Mouse (Mus musculus): ENCODE data around the gene Gm13697. TPM values are rescaled to one million over a fixed set of nuclear protein-coding genes. Genes with fewer than 3 reads are reported as not detected.
"Not testable (repeated sequence)": the region's sequence is repeated elsewhere in the genome, so short reads cannot be mapped to it uniquely, and the experiment has no call there.

Gene Gm13697
- polyA plus RNA-seq, 1 experiment from 2014 or later = not detected

DNA sequence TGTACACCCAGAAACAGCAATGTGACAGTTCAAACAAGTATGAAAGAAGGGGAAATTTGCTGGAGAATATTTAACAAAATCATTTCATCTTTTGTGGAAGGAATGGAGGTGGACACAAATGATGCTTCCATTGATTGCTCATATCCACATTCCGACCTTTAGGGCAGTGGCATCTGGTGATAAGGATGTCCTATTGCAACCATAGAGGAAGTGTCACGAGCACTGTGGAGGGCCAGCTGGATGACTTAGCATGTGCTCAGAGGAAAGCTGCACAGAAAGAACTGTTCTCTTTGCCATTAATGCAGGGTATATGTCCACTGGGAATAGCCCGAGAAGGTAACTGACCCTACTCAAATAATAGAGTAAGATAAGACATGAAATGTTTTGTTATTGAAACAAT, 25.3 kb downstream of the Gm13697 start:
- ATAC-seq (replicated peaks) = no peak
- 86% methylated on average over 3 of the region's 3 CpGs for WGBS

GRCm38 (mm10) chr2:84014572-84014971, 30.0 kb downstream of the Gm13697 start:
- Histone ChIP-seq H3K27ac (no peak overlapping the region), H3K4me3 (no peak overlapping the region), H3K4me1 (no peaks in the 10 kb centered on the region), H3K27me3 (replicated peaks) (no peaks in the 10 kb centered on the region), H3K9ac (no peak overlapping the region), H3K9me3 (no peaks in the 10 kb centered on the region), H3K36me3 (replicated peaks) (no peaks in the 10 kb centered on the region), H3K4me2 (no peak overlapping the region)
- no peak for ATAC-seq (replicated peaks)
- WGBS = 85% methylated on average over 6 of the region's 6 CpGs

More for the DNA sequence above, 25.3 kb downstream of the Gm13697 start:
- no peak overlapping the region for H3K9ac ChIP-seq
- H3K9me3 ChIP-seq = no peaks in the 10 kb centered on the region
- no peaks in the 10 kb centered on the region for H3K36me3 ChIP-seq (replicated peaks)
- no peak overlapping the region for H3K27ac ChIP-seq
- no peak overlapping the region for H3K4me3 ChIP-seq
- no peaks in the 10 kb centered on the region for H3K27me3 ChIP-seq (replicated peaks)
- no peak overlapping the region for H3K4me2 ChIP-seq
- no peaks in the 10 kb centered on the region for H3K4me1 ChIP-seq

DNA sequence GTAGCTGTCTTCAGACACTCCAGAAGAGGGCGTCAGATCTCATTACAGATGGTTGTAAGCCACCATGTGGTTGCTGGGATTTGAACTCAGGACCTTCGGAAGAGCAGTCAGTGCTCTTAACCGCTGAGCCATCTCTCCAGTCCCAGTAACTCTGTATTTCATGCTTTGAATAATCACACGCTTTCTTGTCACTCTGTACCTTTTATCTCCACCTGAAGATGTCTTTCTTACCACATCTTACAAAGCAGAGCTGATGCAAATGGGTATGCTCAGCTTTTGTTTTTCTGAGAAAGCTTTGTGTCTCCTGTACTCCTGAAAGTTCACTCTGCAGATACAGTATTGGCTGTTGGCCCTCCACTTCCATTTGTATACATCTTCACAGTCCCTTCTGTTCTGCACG, 31.7 kb downstream of the Gm13697 start:
- not testable (repeated sequence) for H3K4me2 ChIP-seq; H3K36me3 ChIP-seq (replicated peaks); ATAC-seq (replicated peaks); H3K9ac ChIP-seq; H3K4me3 ChIP-seq; H3K9me3 ChIP-seq; H3K27me3 ChIP-seq (replicated peaks); H3K4me1 ChIP-seq; H3K27ac ChIP-seq
- WGBS = 80% methylated on average over 5 of the region's 5 CpGs

- Histone ChIP-seq H3K4me2 (no peak overlapping the region), H3K4me3 (no peak overlapping the region), H3K4me1 (no peaks in the 10 kb centered on the region), H3K27me3 (replicated peaks) (no peaks in the 10 kb centered on the region), H3K36me3 (replicated peaks) (no peaks in the 10 kb centered on the region), H3K9me3 (no peaks in the 10 kb centered on the region), H3K9ac (no peak overlapping the region), H3K27ac (no peak overlapping the region)
- ATAC-seq (replicated peaks) = no peak
- WGBS = 86% methylated on average over 3 of the region's 3 CpGs
Measured at GRCm38 (mm10) chr2:84018330-84018729, 33.8 kb downstream of the Gm13697 start.

DNA sequence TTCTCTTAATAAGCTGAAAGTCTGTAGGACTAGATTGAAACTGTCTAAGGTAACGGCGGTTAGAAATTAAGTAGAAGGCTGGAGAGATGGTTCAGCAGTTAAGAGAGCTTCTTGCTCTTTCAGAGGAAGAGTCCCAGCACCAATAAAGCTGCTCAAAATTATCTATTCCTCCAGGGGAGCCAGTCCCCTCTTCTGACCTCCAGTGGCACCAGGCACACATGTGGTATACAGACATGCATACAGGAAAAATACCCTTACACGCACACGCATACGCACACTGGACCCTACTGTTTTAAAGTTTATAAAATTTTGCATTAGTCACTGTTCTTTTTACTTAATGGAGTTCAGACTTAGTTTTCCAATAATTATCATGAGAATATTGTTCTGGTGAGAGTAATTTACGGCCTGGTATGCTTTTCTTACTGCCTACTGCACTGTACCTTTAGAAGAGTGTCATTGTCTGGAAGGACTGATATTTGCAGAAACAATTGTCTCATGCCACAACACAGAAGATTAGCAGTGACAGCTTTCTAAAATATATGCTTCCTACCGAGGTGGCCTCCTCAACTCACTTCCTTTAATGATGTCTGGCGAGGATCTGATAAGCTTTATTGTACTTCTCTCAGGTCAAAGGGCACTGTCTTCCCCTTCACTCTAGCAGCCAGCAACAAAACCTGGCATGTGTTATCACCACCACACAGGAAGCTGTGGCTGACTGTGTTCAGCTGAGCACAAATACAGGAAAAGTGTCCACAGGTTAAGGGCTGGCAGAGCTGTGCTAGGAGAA, 35.2 kb downstream of the Gm13697 start:
- no peak overlapping the region for H3K4me3 ChIP-seq
- H3K27me3 ChIP-seq (replicated peaks) = no peaks in the 10 kb centered on the region
- H3K36me3 ChIP-seq (replicated peaks) = no peaks in the 10 kb centered on the region
- no peaks in the 10 kb centered on the region for H3K4me1 ChIP-seq
- no peak for ATAC-seq (replicated peaks)
- no peak overlapping the region for H3K9ac ChIP-seq
- WGBS = 76% methylated on average over 8 of the region's 8 CpGs
- no peak overlapping the region for H3K27ac ChIP-seq
- no peaks in the 10 kb centered on the region for H3K9me3 ChIP-seq
- H3K4me2 ChIP-seq = no peak overlapping the region

GRCm38 (mm10) chr2:84021930-84022329, 37.4 kb downstream of the Gm13697 start:
- H3K4me2 ChIP-seq = no peak overlapping the region
- H3K27me3 ChIP-seq (replicated peaks) = no peaks in the 10 kb centered on the region
- no peak overlapping the region for H3K9ac ChIP-seq
- no peak overlapping the region for H3K27ac ChIP-seq
- H3K9me3 ChIP-seq = no peaks in the 10 kb centered on the region
- H3K36me3 ChIP-seq (replicated peaks) = no peaks in the 10 kb centered on the region
- no peak overlapping the region for H3K4me3 ChIP-seq
- no peak for ATAC-seq (replicated peaks)
- WGBS = 82% methylated on average over 2 of the region's 2 CpGs
- H3K4me1 ChIP-seq = no peaks in the 10 kb centered on the region

DNA sequence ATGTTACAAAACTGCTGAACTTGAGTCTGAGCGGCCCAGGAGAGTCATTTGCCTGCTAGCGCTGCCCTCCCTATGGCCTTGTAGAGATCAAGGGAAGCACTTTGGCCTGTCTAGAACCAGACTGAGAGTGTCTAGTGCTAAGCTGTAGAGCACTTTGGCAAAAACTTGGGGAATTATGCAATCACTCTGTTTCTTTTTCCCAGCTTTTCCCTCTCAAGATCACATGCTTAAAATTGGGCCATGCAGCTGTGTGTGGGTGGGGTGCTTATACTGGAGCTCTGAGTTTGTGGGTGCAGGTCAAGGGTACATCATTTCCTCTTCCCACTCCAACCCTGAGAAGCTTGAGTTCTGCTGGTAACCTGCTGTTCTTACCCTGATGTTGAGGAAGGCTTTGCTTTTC, 38.4 kb downstream of the Gm13697 start:
- Histone ChIP-seq H3K9ac (no peak overlapping the region), H3K9me3 (no peaks in the 10 kb centered on the region), H3K4me1 (no peaks in the 10 kb centered on the region), H3K36me3 (replicated peaks) (no peaks in the 10 kb centered on the region), H3K4me3 (no peak overlapping the region), H3K27me3 (replicated peaks) (no peaks in the 10 kb centered on the region), H3K4me2 (no peak overlapping the region), H3K27ac (no peak overlapping the region)
- no peak for ATAC-seq (replicated peaks)
- WGBS = 89% methylated on average over 2 of the region's 2 CpGs

DNA sequence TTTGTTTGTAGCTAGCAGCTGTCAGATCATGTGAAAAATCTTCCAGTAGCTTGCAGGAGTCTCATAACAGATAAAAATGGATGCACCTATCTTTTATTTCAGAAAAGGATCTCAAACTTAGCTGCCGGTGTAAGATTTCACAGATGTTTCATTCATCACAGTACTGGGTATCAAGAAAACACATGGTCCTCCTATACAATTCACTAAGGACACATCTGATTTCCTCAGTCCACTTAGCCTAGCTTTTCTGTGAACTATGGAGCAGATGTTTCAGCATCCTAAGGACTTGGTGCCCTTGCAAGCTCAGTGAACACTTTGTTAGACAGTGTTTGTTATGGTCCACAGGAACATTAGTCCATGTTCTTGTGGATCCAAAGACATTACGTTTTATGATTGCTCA, 38.8 kb downstream of the Gm13697 start:
- no peak for ATAC-seq (replicated peaks)
- Histone ChIP-seq H3K27me3 (replicated peaks) (no peaks in the 10 kb centered on the region), H3K4me3 (no peak overlapping the region), H3K9ac (no peak overlapping the region), H3K9me3 (no peaks in the 10 kb centered on the region), H3K4me2 (no peak overlapping the region), H3K4me1 (no peaks in the 10 kb centered on the region), H3K36me3 (replicated peaks) (no peaks in the 10 kb centered on the region), H3K27ac (no peak overlapping the region)
- 88% methylated on average over 2 of the region's 2 CpGs for WGBS

DNA sequence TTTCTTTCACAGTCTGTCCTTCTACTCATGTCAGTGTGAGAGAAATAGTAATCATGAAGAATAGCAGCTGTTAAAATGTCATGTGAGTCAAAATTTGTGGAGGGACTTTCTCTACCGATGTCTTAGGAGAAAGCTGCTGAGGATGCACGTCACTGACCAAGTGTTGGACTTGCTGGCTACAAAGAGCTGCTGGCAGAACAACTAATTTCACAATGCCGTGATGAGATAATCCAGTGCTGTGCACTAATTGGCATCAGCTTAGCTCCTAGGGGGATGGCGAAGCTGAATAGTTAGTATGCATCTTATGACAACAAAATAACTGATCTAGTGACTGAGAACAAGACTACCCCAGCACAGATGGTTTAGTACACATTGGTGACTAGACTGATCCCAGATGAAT, 40.7 kb downstream of the Gm13697 start:
- no peaks in the 10 kb centered on the region for H3K4me1 ChIP-seq
- H3K4me2 ChIP-seq = no peak overlapping the region
- no peak overlapping the region for H3K9ac ChIP-seq
- H3K36me3 ChIP-seq (replicated peaks) = no peaks in the 10 kb centered on the region
- H3K27me3 ChIP-seq (replicated peaks) = no peaks in the 10 kb centered on the region
- H3K4me3 ChIP-seq = no peak overlapping the region
- H3K9me3 ChIP-seq = no peaks in the 10 kb centered on the region
- 23% methylated on average over 4 of the region's 4 CpGs for WGBS
- ATAC-seq (replicated peaks) = no peak
- no peak overlapping the region for H3K27ac ChIP-seq

DNA sequence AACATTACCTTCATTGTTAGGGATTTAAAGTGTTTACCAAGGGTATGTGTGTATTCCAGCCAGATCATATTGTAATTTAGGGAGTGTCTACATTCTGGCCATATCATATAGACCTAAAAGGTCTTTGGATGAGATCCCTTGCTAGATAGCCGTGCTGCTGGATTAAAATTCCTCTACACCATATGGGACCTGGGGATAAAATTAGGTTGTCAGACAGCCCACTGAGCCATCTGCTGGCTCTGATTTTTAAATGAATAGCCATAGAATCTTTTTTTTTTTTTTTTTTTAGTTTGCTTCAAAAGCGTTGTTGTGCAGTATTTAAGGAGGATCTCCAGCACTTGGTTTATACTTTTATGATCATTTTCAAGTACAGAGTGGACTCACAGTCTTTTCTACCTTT, 48.0 kb downstream of the Gm13697 start:
- WGBS = 82% methylated on average over 2 of the region's 2 CpGs
- H3K9me3 ChIP-seq = no peaks in the 10 kb centered on the region
- no peak overlapping the region for H3K9ac ChIP-seq
- no peak overlapping the region for H3K4me3 ChIP-seq
- H3K36me3 ChIP-seq (replicated peaks) = no peaks in the 10 kb centered on the region
- no peak overlapping the region for H3K27ac ChIP-seq
- ATAC-seq (replicated peaks) = no peak
- H3K4me1 ChIP-seq = no peaks in the 10 kb centered on the region
- no peak overlapping the region for H3K4me2 ChIP-seq
- no peaks in the 10 kb centered on the region for H3K27me3 ChIP-seq (replicated peaks)

DNA sequence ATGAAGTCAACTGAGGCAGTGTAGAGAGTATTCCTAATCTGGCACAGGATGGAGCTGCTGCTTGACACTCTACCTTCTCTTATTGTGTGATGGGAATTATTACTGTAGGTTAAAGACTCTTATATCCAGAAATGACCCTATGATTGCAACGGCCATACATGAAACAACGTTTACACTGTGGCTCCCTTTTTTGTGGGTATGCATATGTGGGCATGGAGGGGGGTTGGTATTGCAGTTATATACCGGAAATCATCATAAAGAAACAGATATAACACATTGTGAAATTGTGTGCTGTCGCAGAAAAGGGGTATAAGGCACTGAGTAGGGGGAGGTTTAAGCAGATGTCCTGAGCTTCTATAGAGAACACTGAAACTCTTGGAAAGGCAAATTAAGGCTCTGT, 51.5 kb downstream of the Gm13697 start:
- no peak overlapping the region for H3K4me3 ChIP-seq
- 91% methylated on average over 4 of the region's 4 CpGs for WGBS
- H3K9ac ChIP-seq = no peak overlapping the region
- H3K36me3 ChIP-seq (replicated peaks) = no peaks in the 10 kb centered on the region
- no peak for ATAC-seq (replicated peaks)
- H3K9me3 ChIP-seq = no peaks in the 10 kb centered on the region
- H3K4me1 ChIP-seq = no peaks in the 10 kb centered on the region
- no peak overlapping the region for H3K4me2 ChIP-seq
- H3K27me3 ChIP-seq (replicated peaks) = no peaks in the 10 kb centered on the region
- no peak overlapping the region for H3K27ac ChIP-seq

Measured in midbrain, embryonic 15.5 days (tissue).